Mouse (Mus musculus) midbrain, embryonic 14.5 days (tissue): ENCODE data around the gene Ss18l2. TPM values are rescaled to one million over a fixed set of nuclear protein-coding genes. Genes with fewer than 3 reads are reported as not detected.
A peak's percentile ranks its signal among the peaks of the same experiment; 100 is the strongest.

Source experiments
- ATAC-seq: fragments of 200-750 bp; cut with Nextera tagmentation; 2 replicates; pipeline ENCODE4 v1.8.0; 2017; ENCODE audit warnings: moderate number of reproducible peaks, moderate library complexity; ENCODE audit not compliant: low FRiP score, low TSS enrichment
- DNase-seq: peaks from one replicate; pipeline ENCODE4 v3.0.0-alpha.2; 2015
- H3K27ac ChIP-seq: fragments of 300-500 bp; sonication (generic); replicated peaks from 2 replicates; pipeline ENCODE4 v1.5.1; 2014; ENCODE audit warnings: mild to moderate bottlenecking, low read depth, low read length, moderate library complexity
- H3K27me3 ChIP-seq: fragments of 300-500 bp; sonication (generic); 2 replicates; pipeline ENCODE4 v1.6.1; 2014; ENCODE audit warnings: low read length, control low read depth, mixed read lengths; ENCODE audit not compliant: control insufficient read depth, insufficient read depth
- H3K36me3 ChIP-seq: fragments of 300-500 bp; sonication (generic); 2 replicates; pipeline ENCODE4 v1.6.1; 2014; ENCODE audit warnings: low read length, control low read depth; ENCODE audit not compliant: control insufficient read depth, insufficient read depth
- H3K4me1 ChIP-seq: fragments of 300-500 bp; sonication (generic); 2 replicates; pipeline ENCODE4 v1.6.1; 2014; ENCODE audit warnings: mild to moderate bottlenecking, antibody characterized with exemption, low read length, control low read depth; ENCODE audit not compliant: control insufficient read depth, insufficient read depth
- H3K4me2 ChIP-seq: fragments of 300-500 bp; sonication (generic); 2 replicates; pipeline ENCODE4 v1.6.1; 2014; ENCODE audit warnings: mild to moderate bottlenecking, low read length, moderate library complexity
- H3K4me3 ChIP-seq: fragments of 300-500 bp; sonication (generic); replicated peaks from 2 replicates; pipeline ENCODE4 v1.5.1; 2014; ENCODE audit warnings: low read depth, low read length
- H3K9ac ChIP-seq: fragments of 300-500 bp; sonication (generic); replicated peaks from 2 replicates; pipeline ENCODE4 v1.6.1; 2014; ENCODE audit warnings: mild to moderate bottlenecking, low read length, moderate library complexity
- H3K9me3 ChIP-seq: fragments of 300-500 bp; sonication (generic); 2 replicates; pipeline ENCODE4 v1.6.1; 2016; ENCODE audit warnings: low read length, control low read depth, mixed read lengths; ENCODE audit not compliant: control insufficient read depth
- WGBS: fragments of 180-500 bp; shearing (Covaris S2); extraction: QIAGEN DNeasy Blood & Tissue Kit; methylation state at CpG from one replicate; pipeline ENCODE4 v1.1.7; 2014; 5-methylcytosine and 5-hydroxymethylcytosine counted together
- polyA plus RNA-seq: library from polyadenylated mRNA; unstranded; fragments of >200 nt; fragmentation: Nextera tagmentation; extraction: Ambion mirVana; gene quantifications from 2 replicates; pipeline ENCODE4 v1.2.1, GENCODE M21; 2014

Gene Ss18l2
- 164 and 190 TPM in 2 replicates for polyA plus RNA-seq

GRCm38 (mm10) chr9:121709898-121710583 is at the start of gene Ss18l2:
Ss18l2 (plus strand) TSS chr9:121710329.
- H3K27me3 ChIP-seq: no peaks in the 10 kb centered on the region
- H3K4me3 ChIP-seq: peak within 1 kb of the TSS; percentile 92
- H3K36me3 ChIP-seq: peaks cover 14% of the 10 kb centered on the region
- WGBS: 4% methylated on average over 37 of the region's 37 CpGs
- H3K4me2 ChIP-seq: peak within 1 kb of the TSS; percentile 87
- no peaks in the 10 kb centered on the region for H3K9me3 ChIP-seq
- peak within 1 kb of the TSS; percentile 90 for H3K27ac ChIP-seq
- peak within 1 kb of the TSS; percentile 93 for H3K9ac ChIP-seq
- peak; percentile 100 for DNase-seq
- peak; percentile 100 for ATAC-seq
- peaks cover 16% of the 10 kb centered on the region for H3K4me1 ChIP-seq

DNA sequence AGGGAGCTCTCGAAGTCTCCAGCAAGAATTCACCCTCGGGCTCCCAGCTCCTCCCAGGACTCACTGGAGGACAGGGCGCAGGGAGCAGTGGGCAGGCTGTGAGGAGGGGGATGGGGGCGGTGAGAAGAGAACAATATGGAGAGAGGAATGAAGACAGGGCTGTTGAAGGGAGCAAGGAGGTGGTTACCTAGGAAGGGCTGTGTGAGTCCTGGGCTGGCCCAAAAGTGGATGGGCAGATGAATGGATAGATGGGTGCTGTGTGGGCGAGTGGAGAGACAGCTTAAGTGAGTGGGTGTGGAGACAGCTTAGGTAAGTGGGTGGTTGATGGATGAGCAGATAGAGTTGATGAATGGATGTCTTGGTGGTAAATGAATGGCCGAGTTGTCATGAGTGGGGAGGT is 46.7 kb upstream of the Ss18l2 start:
- Histone ChIP-seq H3K4me1 (no peaks in the 10 kb centered on the region), H3K27me3 (0 out of 2 replicates have a peak, but pooled peaks cover 3% of the 10 kb centered on the region), H3K36me3 (no peaks in the 10 kb centered on the region), H3K4me2 (no peak overlapping the region), H3K9me3 (no peaks in the 10 kb centered on the region), H3K9ac (no peak overlapping the region), H3K4me3 (no peak overlapping the region), H3K27ac (no peak overlapping the region)
- DNase-seq: no peak
- ATAC-seq: no peak
- 85% methylated on average over 6 of the region's 6 CpGs for WGBS

- DNase-seq (no peak), ATAC-seq (no peak)
- Histone ChIP-seq H3K27ac (no peak overlapping the region), H3K4me1 (no peaks in the 10 kb centered on the region), H3K27me3 (0 out of 2 replicates have a peak, but pooled peaks cover 6% of the 10 kb centered on the region), H3K4me2 (no peak overlapping the region), H3K4me3 (no peak overlapping the region), H3K36me3 (no peaks in the 10 kb centered on the region), H3K9ac (no peak overlapping the region), H3K9me3 (no peaks in the 10 kb centered on the region)
- 86% methylated on average over 5 of the region's 5 CpGs for whole genome bisulfite sequencing
Observed at GRCm38 (mm10) chr9:121664104-121664503, 46.0 kb upstream of the Ss18l2 start.

DNA sequence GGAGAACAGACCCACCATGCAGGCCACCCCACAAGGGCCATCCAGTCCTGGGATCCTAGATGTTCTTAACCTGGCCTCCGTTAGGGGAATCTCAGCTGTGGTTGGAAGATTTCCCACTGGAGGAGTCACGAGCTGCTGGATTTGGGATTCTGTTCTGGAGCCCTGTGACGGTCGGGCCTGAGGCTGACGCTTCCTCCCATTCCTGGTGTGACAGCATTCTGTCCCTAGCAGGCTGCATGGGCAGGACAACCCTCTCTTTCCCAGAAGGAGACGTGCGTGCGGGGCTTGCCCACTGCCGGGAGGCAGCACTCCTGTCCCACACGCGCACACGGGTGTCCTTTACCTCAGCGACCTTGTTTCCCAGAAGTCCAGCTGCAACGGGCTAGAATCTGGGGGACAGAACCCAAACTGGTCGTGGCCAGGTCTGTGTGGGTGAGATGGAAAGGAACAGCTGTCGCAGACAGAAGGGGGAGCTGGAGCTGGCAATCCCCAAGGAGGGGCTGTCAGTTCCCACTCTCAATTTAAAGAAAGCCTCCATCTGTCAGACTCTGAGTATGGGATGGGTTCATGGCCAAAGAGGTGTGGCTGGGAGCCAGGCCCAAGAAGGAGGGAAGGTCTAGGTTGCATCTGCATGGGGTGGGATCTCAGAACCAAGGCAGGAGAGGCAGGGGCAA is 43.0 kb upstream of the Ss18l2 start:
- Histone ChIP-seq H3K4me2 (no peak overlapping the region), H3K4me1 (0 out of 2 replicates have a peak, but pooled peaks cover 5% of the 10 kb centered on the region), H3K9me3 (no peaks in the 10 kb centered on the region), H3K36me3 (no peaks in the 10 kb centered on the region), H3K4me3 (no peak overlapping the region), H3K9ac (no peak overlapping the region), H3K27ac (no peak overlapping the region), H3K27me3 (0 out of 2 replicates have a peak, but pooled peaks cover 6% of the 10 kb centered on the region)
- ATAC-seq: no peak
- WGBS: 62% methylated on average over 16 of the region's 16 CpGs
- DNase-seq: no peak

- Histone ChIP-seq H3K27me3 (0 out of 2 replicates have a peak, but pooled peaks cover 6% of the 10 kb centered on the region), H3K27ac (no peak overlapping the region), H3K9me3 (no peaks in the 10 kb centered on the region), H3K4me3 (no peak overlapping the region), H3K36me3 (no peaks in the 10 kb centered on the region), H3K4me1 (0 out of 2 replicates have a peak, but pooled peaks cover 5% of the 10 kb centered on the region), H3K4me2 (no peak overlapping the region), H3K9ac (no peak overlapping the region)
- WGBS: 60% methylated on average over 11 of the region's 11 CpGs
- DNase-seq (no peak), ATAC-seq (no peak)
Observed at GRCm38 (mm10) chr9:121667822-121668221, 42.3 kb upstream of the Ss18l2 start.

GRCm38 (mm10) chr9:121669348-121669791 is 40.8 kb upstream of the Ss18l2 start:
- no peaks in the 10 kb centered on the region for H3K9me3 ChIP-seq
- H3K4me3 ChIP-seq: peak overlapping the region; percentile 38
- under 1% methylated on average over 28 of the region's 28 CpGs for WGBS
- H3K36me3 ChIP-seq: no peaks in the 10 kb centered on the region
- DNase-seq (peak; percentile 85), ATAC-seq (peak; percentile 55; the same call in 1 of the 2 replicates)
- H3K27me3 ChIP-seq: 0 out of 2 replicates have a peak, but pooled peaks cover 6% of the 10 kb centered on the region
- H3K9ac ChIP-seq: peak overlapping the region; percentile 62
- H3K4me1 ChIP-seq: 0 out of 2 replicates have a peak, but pooled peaks cover 5% of the 10 kb centered on the region
- H3K4me2 ChIP-seq: peak overlapping the region; percentile 65
- H3K27ac ChIP-seq: no peak overlapping the region

DNA sequence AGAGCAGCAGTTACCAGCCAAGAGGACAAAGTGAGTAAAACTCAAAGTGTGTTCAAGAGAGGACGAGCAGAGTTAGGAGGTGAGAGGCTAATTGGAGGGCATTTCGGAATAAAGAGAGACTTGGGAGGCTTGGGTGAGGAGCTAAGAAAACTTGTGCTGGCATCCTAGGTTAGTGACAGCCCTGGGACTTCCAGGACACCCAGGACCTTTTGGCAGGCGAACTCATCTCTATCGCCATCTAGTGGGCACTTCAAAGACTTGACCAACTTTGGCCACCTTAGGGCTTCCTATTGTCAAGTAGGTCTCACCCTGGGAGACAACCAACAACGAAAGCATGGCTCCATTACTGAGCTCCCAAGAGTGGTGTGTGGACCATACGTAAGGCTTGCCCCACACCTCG is 38.8 kb upstream of the Ss18l2 start:
- Histone ChIP-seq H3K4me1 (0 out of 2 replicates have a peak, but pooled peaks cover 5% of the 10 kb centered on the region), H3K9ac (no peak overlapping the region), H3K9me3 (no peaks in the 10 kb centered on the region), H3K27me3 (0 out of 2 replicates have a peak, but pooled peaks cover 6% of the 10 kb centered on the region), H3K27ac (no peak overlapping the region), H3K4me3 (no peak overlapping the region), H3K4me2 (no peak overlapping the region), H3K36me3 (no peaks in the 10 kb centered on the region)
- WGBS: 20% methylated on average over 7 of the region's 7 CpGs
- ATAC-seq: no peak
- peak; percentile 81 for DNase-seq

DNA sequence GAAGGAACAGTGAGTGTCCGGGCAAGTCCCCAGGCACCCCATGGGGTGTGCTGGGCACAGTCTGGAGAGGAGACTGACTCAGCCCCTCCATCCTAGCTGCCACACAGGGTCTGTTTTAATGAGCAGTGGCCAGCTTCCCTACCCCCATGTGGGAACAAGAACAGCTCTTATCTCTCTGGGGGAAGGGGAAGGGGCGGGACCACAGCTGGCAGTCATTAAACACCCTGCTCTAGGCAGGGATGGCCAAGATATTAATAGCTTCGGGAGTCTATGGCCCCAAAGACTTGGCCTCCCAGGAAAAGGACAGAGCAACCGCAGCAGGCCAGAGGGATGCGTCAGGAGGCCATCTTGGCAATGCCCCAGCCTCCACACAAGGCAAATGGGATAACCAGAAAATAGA is 37.8 kb upstream of the Ss18l2 start:
- H3K9me3 ChIP-seq: no peaks in the 10 kb centered on the region
- no peak overlapping the region for H3K27ac ChIP-seq
- WGBS: 68% methylated on average over 5 of the region's 5 CpGs
- no peak overlapping the region for H3K4me2 ChIP-seq
- H3K36me3 ChIP-seq: no peaks in the 10 kb centered on the region
- H3K9ac ChIP-seq: no peak overlapping the region
- H3K4me1 ChIP-seq: 0 out of 2 replicates have a peak, but pooled peaks cover 5% of the 10 kb centered on the region
- H3K4me3 ChIP-seq: no peak overlapping the region
- ATAC-seq: no peak
- DNase-seq: no peak
- H3K27me3 ChIP-seq: 0 out of 2 replicates have a peak, but pooled peaks cover 6% of the 10 kb centered on the region
